Mouse (Mus musculus) CD4-positive helper T cell, adult 2 months (primary cell): ENCODE measurements at regions not wholly inside any gene's neighbourhood (a gene's known extent, or its start where the extent isn't known, plus 50 kb on each side); places are given as distances from the start of the nearest gene placed in this dataset.
"Not testable (repeated sequence)": the region's sequence is repeated elsewhere in the genome, so short reads cannot be mapped to it uniquely, and the experiment has no call there.

Source experiments
- DNase-seq: peaks from one replicate; pipeline ENCODE4 v3.0.0-alpha.2; 2012; ENCODE audit warnings: low read depth, missing footprints, low spot score

- DNase-seq: no peak
Measured at GRCm38 (mm10) chr14:102199430-102199829, 469.7 kb downstream of the Lmo7 start.

- DNase-seq: no peak
Measured at GRCm38 (mm10) chr14:102190786-102191185, 461.0 kb downstream of the Lmo7 start.

- DNase-seq: no peak
Measured at GRCm38 (mm10) chr14:102181269-102181668, 451.5 kb downstream of the Lmo7 start.

- no peak for DNase-seq
Measured at GRCm38 (mm10) chr14:102171775-102172174, 442.0 kb downstream of the Lmo7 start.

GRCm38 (mm10) chr14:102161291-102162284 lies 431.8 kb downstream of the Lmo7 start:
- DNase-seq: no peak

GRCm38 (mm10) chr14:102150410-102150809 lies 420.7 kb downstream of the Lmo7 start:
- DNase-seq: not testable (repeated sequence)

- DNase-seq: no peak
Measured at GRCm38 (mm10) chr14:102142720-102143119, 413.0 kb downstream of the Lmo7 start.

GRCm38 (mm10) chr14:102138936-102139335 lies 409.2 kb downstream of the Lmo7 start:
- DNase-seq: no peak

GRCm38 (mm10) chr14:102118166-102118565 lies 388.4 kb downstream of the Lmo7 start:
- DNase-seq: no peak

GRCm38 (mm10) chr14:102106165-102106564 lies 376.4 kb downstream of the Lmo7 start:
- no peak for DNase-seq

- DNase-seq: no peak
Measured at GRCm38 (mm10) chr14:102094105-102094504, 364.3 kb downstream of the Lmo7 start.

- no peak for DNase-seq
Measured at GRCm38 (mm10) chr14:102092557-102092956, 362.8 kb downstream of the Lmo7 start.

- no peak for DNase-seq
Measured at GRCm38 (mm10) chr14:102048932-102049331, 319.2 kb downstream of the Lmo7 start.

GRCm38 (mm10) chr14:102048485-102048884 lies 318.7 kb downstream of the Lmo7 start:
- DNase-seq: no peak

- no peak for DNase-seq
Measured at GRCm38 (mm10) chr14:102038145-102038544, 308.4 kb downstream of the Lmo7 start.

GRCm38 (mm10) chr14:102037487-102037886 lies 307.7 kb downstream of the Lmo7 start:
- no peak for DNase-seq

- no peak for DNase-seq
Measured at GRCm38 (mm10) chr14:102031047-102031903, 301.5 kb downstream of the Lmo7 start.

- DNase-seq: no peak
Measured at GRCm38 (mm10) chr14:102024646-102025045, 294.9 kb downstream of the Lmo7 start.

GRCm38 (mm10) chr14:102020161-102020605 lies 290.4 kb downstream of the Lmo7 start:
- DNase-seq: no peak

GRCm38 (mm10) chr14:102019320-102019719 lies 289.6 kb downstream of the Lmo7 start:
- no peak for DNase-seq

- no peak for DNase-seq
Measured at GRCm38 (mm10) chr14:102016572-102016971, 286.8 kb downstream of the Lmo7 start.

- no peak for DNase-seq
Measured at GRCm38 (mm10) chr14:102014976-102015603, 285.3 kb downstream of the Lmo7 start.
